Mouse (Mus musculus) right cerebral cortex, postnatal 10 days (tissue): Measurements from ENCODE around the gene Fam166a.

Experiments used
- DNase-seq, 2 experiments: peaks; one replicate each; pipeline ENCODE4 v3.0.0; 2021; ENCODE audit warnings: low spot score in 2 of 2

The Fam166a gene

DNA sequence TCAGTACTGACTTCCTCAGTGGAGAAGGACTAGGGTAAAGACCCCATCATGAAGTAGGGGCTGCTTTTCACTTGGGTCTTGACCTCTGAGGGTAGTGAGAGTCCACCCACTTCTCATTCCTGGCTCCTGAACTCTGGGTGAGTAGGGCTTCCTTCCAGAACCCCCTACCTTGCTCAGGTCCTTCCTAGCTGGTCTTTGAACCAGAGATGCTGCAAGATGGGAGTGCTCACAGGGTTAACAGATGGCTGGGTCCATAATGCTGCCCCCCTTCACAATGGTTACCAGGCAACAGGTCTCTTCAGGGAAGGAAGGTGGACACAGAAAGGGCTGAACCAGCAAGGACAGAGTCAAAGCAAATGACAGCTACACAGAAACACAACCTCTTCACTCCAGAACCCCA lies at the start of gene Fam166a:
Fam166a (plus strand) TSS at position 301 of the 400 bp plus-strand sequence.
- no peak for DNase-seq

DNA sequence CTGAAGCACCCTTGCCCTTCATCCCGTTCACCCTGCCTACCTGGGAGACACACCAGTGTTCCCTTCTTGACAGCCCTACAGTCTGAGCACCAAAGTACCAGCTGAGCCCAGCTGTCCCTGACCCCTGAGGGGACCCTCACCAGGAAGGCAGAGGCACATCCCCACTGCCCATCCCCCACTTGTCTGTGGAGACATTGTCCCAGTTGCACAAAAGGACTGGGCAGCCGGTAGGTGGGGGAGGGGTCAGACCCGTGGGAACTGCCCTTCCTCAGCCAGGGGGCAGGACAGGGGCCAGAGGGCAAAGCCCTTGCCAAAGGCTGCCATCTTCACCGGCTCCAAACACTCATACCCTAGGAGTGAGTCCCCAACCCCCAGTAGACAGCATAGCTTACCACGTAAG lies 48.8 kb upstream of the Fam166a start:
- DNase-seq, result no peak

DNA sequence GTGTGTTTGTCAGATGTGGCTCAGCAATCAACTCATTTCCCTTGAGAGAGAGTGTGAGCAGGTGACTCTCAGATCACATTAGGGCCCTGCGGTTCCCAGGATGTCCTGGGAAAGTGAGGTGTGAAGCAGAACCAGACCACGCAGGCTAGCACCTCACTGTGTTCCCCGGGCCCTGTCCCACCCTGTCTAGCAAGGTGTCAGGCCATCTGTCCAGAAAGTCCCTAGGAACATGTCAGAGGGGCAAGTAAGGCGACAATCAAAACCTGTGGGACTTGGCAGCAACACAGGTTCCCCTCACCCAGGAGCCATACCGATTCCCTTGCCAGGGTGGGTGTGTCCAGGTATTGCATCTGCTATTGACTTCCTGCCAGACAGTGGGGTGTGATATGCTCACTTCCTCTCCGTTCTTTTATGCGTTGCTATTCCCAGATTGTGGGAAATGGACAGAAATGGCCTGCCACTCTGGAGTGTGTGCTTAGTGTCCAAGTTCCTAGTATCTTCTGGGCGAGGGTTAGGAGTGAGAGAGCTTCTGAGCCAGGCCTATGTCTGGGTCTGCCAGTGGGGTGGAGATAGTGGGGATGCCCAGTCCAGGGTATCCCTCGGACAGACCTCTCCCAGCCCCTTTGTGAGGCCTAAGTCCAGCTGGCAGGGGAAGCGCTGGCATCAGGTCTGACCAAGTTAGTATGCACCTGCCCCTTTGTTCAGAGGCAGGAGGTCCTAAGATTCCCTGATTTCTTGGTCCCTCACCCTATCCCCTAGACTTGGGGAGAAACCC lies 48.0 kb upstream of the Fam166a start:
- DNase-seq, result no peak

DNA sequence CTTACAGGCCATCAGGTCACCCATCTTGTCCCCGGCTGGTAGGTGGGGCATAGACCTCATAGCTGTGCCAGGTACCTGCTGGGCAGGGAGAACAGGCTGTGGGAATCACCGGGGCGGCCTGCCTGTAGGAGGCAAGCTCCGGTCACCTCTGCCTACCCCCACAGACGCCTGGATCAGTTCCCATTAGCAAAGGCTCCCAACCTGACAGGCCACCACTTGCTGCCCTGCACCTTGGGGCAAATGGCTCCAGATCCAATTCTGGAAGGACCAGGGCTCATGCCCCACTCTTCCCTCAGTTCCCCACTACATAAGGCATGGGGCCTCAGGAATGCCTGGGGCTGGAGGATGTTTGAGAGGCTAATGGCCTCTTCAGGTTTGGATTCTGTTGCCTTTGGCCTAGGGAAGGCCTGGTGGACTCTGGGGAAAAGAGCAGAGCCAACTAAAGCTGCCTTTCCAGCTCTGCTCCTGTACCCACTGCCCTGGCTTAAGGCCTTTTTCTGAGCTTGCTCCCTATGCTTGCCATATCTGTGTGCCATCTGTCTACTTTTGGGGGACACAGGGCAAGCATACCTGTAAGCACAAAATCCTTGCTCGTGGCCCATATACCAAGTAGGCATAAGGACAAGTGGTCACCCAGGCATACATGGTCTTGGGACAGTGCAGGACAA lies 47.3 kb upstream of the Fam166a start:
- DNase-seq, result no peak

DNA sequence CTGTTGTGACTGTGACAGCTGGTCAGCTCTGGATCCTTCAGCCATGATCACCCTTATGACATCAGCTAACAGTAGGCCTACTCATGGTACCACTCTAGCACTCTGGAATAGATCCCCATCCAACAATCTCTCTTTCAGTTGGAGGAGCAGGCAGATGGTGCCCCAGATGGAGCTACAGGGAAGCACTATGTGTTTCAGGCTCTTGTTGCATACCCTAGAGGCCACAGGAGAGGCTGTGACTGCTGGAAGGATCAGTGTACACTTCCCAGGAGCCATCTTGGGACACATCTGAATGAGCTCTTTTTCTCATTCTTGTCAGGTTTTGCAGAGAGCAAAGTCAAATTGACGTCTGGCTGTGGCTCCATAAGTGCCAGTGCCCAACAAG lies 46.8 kb upstream of the Fam166a start:
- peak in 1 of 2 experiments; percentile 63 for DNase-seq

DNA sequence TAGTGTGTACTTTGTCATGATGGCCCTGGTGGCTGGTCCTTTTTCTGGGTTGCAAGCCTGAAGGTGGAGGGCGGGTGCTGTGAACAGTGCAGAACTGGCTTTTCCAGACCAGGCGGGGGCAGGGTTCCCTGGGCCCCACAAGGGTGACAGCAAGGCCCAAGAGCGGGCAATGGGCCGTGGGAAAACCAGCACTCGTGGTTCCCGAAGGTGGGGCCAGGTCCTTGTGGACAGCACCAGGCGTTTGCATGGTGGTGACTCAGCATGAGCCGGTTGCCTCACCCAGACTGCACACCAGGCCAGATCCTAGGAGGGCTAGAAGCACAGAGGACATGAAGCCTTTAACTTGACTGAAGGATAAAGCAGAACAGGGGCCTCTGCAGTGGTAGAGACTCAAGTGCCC lies 45.9 kb upstream of the Fam166a start:
- DNase-seq, result peak in 1 of 2 experiments; percentile 21

DNA sequence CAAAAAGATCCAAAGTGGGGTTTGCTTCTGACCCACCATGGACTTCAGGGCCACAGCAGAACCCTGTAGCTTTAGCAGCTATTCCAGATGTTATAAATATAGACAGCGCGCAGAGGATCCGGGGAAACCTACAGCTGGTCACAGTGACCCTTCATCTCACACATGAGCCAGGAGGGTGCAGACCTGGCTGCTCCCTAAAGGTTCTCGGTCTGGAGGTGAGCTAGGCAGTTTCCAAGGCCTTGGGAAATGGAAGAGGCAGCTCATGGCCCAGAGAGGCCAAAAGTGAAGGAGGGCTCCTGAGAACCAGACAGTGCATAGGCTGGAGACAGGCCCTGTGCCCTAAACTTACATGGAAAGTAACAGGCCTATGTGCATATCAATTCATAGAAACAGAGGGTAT lies 44.7 kb upstream of the Fam166a start:
- no peak for DNase-seq

DNA sequence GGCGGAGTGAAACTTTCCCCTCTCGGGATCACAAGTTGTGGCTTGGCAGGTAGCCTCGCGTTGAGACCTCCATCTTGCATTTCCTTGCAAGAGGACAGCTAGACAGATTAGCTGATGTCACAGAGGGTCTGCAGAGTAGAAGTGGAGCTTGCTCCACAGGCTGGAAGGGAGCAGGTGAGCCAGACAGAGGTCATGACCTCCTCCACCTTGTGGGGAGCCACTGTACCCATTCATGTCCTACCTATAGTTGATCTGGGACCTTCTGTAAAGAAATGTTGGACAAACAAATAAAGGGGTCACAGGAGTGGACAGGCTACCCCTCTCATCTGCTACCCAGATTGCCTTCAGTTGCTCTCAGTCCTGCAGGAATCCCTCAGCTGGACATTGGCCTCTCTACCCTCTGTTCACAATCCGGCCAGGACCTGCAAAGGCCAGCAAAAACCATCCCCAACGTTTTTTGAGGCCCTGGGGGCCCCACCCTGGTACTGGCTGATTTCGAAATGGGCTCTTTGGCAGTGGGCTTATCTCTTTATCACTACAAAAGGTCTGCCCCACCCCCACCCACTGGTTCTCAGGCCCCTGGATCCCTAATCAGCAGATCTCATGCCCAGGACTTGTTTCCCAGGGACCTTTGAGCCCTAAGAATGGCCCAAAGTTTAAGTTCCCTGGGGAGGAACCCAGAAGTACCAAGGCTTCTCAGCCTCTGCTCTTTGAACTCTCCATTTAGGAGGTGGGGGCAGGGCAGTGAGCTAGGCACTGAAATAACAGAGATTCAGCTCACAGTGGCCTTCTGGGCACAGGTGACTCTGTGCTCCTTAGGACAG lies 43.5 kb upstream of the Fam166a start:
- DNase-seq, result no peak

DNA sequence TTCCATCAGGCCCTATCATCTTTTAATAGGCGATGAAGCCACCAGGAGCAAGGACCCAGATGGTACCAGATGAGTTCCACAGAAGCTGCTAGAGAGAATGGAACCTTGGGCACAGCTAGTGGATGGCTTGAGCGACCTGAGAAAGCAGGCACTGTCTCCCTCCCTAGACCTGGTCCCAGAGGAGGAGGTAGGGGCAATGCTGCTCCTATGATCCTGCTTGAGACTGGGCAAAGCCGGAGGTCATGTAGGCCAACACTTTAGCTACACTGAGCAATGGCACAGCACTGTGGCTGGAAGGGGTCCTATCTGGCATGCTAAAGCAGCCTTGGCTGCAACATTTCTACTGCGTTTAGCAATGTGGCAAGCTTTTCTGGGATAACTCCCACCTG lies 42.9 kb upstream of the Fam166a start:
- no peak for DNase-seq

DNA sequence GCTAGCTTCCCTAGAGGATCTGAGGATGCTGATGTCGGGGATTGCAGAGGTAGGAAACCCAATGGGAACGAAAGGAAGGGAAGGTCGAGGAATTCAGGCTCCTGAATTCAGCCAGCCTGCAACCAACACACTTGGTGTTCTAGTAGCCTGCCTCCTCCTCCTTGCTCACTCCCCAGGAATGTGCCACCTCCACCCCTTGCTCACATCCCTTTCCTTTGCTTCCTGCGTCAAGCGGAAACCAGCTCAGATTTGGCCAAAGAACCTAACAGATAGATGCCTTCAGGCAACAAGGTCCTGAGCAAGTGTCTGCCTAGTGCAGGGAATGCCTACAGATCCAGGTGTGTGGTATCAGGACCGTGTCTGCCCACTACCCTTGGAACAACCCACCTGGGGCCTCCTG lies 42.0 kb upstream of the Fam166a start:
- DNase-seq, result no peak

DNA sequence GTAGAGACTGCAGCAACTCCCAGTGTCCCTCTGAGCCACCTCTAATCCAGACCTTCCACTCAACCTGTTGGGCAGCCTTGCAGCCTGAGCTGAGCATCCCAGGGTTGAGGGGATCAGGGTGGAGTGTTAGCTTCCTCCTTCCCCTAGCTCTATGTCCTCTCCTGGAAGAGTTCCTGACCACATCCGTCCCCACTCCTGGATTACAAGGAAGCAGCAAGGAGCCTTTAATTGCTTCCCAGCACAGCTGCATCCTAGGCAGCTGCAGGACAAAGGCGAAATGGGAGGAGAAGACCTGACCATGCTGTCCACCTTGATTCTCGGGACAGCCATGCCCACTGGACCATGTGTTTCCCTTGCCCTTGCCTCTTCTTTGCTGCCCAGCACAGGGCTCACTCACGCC lies 41.5 kb upstream of the Fam166a start:
- no peak for DNase-seq

DNA sequence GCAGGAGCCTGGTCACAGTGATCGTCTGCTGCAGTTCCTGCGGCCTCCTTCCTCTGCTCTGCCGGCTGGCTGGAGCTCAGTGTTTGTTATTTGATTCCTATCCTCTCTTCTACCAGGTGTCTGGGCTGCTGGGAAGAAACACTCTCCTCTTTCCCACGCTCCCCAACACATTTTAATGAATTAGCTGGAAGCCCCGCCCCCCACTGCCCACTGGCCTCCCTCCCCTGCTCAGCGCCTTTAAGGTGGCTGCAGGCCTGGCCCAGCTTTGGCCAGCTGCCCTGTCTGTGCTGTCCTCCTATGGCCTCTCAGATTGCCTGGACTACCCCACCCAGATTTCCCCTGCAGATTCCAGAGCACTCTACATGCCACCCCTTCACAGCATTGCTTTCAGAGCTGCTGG lies 40.9 kb upstream of the Fam166a start:
- peak; percentile 83 to 86 for DNase-seq

DNA sequence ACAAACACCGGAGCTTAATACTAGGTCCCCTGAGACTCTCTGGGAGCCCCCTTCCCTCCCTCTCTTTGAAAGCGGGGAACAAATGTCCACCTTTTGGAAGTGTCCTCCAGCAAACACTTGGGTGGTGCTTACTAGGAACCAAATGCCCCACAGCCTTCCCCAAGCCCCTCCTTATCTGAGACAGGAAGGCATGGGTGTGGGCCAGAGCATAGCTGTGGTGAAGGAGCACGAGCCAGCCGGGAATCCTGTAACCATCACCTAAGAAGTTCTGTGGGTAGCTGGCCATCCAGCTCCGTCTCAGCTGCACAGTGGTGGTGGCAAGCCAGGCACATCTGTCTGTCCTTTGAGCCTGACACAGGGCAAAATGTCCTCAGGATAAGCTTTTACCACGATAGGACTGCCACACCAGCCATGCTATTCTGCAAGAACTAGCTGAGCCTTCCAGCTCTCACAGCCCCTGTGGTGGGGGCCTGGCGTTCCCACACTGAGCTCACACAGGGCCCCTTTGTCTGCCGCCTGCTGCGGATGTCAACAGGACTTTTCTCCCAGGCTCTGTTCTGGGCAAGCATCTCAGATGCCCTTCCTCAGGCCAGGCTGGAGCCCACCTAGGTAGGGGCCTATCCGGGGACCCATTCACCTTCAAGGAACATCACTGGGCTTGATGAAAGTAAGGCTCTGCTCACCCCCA lies 40.1 kb upstream of the Fam166a start:
- DNase-seq, result peak; percentile 79

DNA sequence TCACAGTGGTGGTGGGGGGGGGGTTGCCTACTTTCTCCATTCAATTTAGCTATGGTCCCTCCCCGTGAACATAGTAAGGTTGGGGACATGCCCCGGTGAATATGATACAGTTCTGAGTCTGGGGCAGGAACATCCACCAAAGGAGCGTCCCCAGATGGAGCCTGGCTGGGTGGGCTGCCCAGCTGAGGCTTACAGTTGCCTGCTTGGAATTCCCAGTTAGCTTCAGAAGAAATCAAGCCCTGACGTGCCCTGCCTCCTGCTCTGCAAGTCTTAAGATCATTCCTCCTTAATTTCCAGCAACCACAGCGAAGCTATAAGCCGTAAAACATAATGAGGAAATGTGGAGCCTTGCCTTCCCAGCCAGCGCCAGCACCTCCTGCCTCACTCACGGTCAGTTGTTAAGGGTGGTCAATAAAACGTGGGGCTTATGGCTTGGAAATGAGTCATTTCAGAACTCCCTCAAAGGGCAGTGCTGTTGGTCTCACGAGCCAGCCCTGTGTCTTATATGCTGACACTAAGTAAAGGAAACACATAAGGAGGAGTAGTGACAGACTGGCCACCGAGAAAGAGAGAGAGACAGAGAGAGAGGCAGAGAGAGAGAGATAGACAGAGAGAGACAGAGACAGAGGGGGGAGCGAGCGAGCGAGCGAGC lies 38.9 kb upstream of the Fam166a start:
- peak in 1 of 2 experiments; percentile 22 for DNase-seq

DNA sequence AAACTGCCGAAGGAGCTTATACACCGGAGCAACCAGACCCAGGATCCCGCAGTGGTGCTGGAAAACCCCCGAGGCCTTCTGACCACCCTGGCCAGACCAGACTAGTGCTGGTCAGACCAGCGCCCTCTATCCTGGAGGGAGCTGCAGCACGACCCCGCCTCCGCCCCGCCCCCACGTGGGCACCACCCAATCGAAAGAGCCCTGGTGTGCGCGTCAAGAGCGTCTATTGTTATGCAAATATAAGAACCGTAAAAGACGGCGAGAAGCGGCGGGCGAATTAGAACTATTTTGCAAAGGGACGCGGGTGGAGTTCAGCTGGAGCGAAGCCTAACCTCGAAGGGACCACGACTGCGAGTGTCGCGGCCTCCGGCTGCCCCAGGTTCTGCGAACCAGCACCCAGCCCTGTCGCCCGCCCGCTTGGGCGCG lies 38.1 kb upstream of the Fam166a start, which contains the start of gene Nrarp:
Nrarp (plus strand) TSS at position 281 of the 426 bp plus-strand sequence.
- DNase-seq, result peak; percentile 97 to 98

DNA sequence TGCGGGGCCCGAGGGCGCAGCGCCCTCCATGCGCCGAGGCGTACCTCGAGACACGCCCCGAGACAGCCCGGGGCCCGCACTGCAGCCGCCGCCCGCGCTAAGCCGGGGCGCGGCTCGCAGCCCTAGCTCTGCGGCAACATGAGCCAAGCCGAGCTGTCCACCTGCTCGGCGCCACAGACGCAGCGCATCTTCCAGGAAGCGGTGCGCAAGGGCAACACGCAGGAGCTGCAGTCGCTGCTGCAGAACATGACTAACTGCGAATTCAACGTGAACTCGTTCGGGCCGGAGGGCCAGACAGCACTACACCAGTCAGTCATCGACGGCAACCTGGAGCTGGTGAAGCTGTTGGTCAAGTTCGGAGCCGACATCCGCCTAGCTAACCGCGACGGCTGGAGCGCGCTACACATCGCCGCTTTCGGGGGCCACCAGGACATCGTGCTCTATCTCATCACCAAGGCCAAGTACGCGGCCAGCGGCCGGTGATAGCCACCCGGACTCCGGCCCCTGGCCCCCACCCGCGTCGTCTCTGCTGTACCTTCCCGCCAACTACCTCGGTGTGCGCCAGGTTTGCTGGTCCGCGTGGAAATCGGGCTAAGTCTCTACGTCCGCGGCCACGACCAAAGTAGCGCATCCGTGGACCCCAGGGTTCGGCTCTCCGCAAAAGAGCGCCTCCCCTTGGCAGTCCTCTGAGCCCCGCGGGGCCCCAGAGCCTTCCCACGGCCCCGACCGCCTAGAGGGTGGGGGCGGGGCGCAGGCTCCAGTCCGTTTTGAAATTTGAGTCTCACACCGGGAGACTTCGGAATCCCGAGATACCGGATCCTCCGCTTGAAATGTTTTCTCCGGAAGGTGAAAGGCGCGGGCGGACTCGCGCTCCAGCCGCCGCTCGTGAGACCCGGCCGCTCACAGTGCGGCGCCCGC lies 37.3 kb upstream of the Fam166a start:
- peak; percentile 58 to 64 for DNase-seq

DNA sequence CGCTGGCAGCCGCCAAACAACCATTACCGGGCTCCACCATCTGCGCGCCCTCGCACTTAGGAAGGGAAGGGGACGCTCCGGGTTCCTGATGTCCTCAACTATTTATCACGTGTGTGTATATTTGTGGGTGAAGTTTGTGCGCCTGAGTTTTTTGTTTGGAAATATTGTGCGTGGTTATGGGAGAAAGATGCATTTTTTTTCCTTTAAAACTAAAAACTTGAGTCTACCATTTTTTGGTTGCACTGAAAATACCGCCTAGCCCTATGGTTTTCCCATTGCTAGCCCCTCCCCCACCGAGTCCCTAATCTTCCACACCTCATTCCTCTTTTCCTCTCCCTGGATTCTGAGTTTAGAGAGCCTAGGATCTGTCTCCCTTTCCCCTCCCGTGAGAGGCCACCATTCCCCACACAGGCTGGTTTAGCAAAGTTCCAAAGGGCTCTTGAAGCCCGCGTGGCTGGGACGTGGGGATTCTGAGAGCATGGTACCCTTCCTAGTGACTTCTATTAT lies 36.6 kb upstream of the Fam166a start:
- DNase-seq, result peak in 1 of 2 experiments; percentile 42

DNA sequence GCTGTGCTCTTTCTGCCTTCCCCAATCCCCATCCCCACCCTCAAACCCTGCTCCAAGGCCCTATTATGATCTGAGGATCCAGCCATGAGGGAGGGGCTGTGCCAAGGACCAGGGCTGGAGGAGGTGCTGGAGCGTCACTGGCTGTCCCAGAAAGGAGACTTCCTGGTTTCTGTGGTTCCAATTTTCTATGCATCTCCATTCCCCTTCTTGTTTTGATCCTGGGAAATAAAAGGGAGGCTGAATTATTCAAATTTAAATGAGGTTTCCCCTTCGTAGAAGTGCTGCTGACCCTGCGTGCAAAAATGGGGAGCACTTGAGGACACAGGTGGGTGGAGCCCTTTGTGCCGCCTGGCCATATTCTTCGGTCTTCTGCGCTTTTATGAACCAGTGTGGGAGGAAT lies 35.9 kb upstream of the Fam166a start:
- DNase-seq, result peak; percentile 65 to 77

DNA sequence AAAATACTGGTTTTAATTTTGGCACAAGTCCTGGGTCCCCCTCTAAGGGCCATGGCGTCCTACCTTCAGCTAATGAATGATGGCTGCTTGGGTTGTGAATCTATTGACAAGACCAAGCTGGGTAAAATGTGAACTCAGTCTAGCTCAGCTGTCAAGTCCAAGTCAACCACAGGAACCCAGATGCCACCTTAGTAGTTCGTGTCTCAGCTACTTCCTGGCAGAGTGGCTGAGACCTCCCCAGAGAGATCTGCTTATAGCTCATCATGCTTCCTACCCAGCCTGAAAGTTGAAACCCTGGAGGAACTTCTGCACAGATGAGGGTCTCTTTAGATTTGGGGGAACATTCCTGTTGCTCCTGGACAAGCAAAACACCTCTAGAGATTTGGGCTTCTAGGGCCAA lies 35.2 kb upstream of the Fam166a start:
- DNase-seq, result peak in 1 of 2 experiments; percentile 32

DNA sequence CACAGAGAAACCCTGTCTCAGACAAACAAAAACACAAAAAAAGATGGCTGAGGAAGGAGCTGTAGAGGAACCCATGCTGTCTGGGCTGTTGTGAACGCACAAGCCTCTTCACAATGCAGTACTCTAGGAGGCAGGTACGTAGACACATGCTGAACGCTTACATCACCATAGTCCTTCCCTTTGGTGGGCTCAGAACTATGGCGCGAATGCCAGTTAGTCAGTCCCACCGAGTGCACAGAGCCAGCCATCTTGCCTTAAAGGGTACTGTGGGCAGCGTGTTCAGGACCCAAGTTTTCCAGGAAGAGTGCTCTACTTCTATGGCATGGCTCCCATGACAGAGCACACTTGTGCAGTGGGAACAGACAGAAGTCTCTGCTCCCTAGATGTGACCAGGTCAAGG lies 34.0 kb upstream of the Fam166a start:
- peak in 1 of 2 experiments; percentile 21 for DNase-seq
